Mouse (Mus musculus): ENCODE data around the gene Gfod1. TPM values are rescaled to one million over a fixed set of nuclear protein-coding genes. Genes with fewer than 3 reads are reported as not detected.

The Gfod1 gene
- total RNA-seq (2021): 10 to 100 TPM; 86.7 to 93.1 TPM

- peak; percentile 84 to 93 for DNase-seq (ENCODE audit: extremely low spot score in 1 of 2, low spot score in 1 of 2)
Observed at GRCm38 (mm10) chr13:43304018-43304431, at the start of gene Gfod1. Gfod1 (minus strand) TSS chr13:43304172.

DNA sequence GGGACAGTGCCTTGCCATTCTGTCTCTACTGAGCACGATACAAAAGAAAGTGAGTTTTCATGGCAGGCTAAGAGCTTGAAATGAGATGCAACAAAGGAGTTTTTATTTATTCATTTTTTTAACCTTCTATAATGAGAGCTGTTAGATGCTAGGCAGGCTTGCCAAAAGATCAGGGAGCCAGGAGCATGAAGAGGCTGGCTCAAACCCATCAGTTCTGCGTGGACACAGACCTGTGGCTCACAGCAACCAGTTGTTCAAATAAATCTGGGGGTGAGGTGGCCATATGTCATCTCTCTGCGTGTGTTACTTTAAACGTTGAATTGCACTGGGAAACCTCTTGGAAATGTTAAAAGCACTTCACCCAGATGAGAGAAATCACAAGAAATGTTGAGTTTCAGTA, 49.4 kb upstream of the Gfod1 start:
- no peak for DNase-seq (ENCODE audit: extremely low spot score in 1 of 2, low spot score in 1 of 2)

DNA sequence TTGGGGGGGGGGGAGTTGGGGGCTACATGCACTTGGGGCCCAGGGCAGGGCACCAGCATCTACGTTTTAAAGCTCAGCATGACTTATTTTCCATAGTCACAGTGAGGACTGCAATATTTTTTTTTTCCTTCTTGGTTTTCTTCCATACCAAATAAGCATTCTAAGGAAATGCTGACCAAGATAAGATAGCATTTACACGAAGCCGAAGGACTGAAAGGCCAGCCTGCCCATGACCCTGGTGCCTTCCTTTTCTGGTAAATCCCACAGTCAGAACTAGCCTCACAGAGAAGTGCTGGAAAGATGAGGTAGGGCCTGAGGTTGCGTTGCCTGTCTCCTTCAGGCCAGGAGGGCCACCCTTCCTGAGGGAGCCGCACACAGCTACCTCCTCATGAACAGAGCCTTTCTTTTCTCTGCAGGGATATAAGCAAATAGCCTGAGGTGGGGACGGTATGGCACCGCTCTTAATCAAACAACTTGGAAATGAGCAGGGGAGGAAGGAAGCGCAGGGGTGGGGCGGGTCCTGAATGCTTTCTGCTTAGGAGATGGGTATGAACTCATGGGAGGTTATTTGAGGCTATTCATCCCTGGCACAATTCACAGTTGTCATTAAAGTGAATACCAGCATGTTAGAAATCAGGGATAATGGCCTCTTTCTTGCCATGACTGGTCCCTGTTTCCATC, 46.7 kb upstream of the Gfod1 start:
- DNase-seq (ENCODE audit: extremely low spot score in 1 of 2, low spot score in 1 of 2): no peak

DNA sequence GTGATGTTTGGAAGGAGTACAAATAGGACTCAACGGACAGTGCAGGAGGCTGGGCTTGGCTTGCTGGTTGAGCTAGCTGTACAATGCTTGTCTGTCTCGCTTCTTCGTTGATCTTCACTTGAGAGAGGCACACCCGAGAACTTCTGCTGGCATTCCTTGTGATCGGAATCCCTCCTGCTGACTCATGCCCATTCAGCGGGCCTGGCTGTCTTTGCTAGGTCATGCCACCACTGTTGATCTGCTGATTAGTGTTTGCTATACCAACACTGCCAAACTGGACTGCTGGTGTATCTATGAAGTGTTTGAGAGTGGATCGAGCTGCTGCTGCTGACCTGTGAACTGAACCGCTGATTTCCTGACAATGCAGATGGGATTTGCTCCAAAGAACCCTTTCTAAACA, 45.4 kb upstream of the Gfod1 start:
- DNase-seq (ENCODE audit: extremely low spot score in 1 of 2, low spot score in 1 of 2): no peak

- no peak for DNase-seq (ENCODE audit: extremely low spot score in 1 of 2, low spot score in 1 of 2)
Observed at GRCm38 (mm10) chr13:43346825-43347224, 42.9 kb upstream of the Gfod1 start.

DNA sequence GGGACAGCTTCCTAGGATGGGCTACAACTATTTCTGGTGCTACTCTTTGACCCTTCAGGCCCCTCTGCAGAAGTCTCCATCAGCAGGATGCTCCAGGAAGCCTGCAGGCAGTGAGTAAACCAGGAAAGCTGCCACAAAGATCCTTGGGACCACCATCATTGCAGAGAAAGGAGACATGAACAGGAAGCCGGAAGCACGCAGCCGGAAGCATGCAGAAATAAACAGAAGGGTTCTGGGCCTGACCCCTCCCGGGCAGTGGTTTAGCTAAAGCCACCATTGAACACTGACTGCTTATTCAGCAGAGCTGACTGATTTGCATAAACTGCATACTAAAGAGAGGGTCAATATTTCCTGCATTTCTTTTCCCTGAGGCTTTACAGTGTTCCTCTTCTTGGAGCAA, 34.7 kb upstream of the Gfod1 start:
- no peak for DNase-seq (ENCODE audit: extremely low spot score in 1 of 2, low spot score in 1 of 2)

DNA sequence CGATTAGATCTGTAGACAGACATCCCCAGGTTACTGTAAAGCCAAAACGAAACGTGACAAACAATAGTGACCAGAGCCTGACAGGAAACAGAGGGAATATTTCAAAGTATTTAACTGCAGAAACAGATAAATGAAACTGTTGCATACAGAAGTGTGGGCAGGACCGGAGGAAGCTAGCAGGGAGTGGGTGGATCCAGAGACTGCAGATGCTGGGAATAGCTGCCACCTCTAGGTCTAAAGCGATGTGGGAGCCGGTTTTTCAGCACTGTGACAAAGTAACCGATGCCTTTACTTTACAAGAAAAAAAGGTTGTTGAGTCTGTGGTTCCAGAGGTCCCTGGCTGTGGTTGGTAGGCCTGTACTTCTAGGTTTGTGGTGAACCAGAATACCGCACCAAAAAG, 34.0 kb upstream of the Gfod1 start:
- no peak for DNase-seq (ENCODE audit: extremely low spot score in 1 of 2, low spot score in 1 of 2)

GRCm38 (mm10) chr13:43336425-43337221, 32.7 kb upstream of the Gfod1 start:
- DNase-seq (ENCODE audit: extremely low spot score in 1 of 2, low spot score in 1 of 2): no peak

GRCm38 (mm10) chr13:43332591-43332990, 28.6 kb upstream of the Gfod1 start:
- DNase-seq (ENCODE audit: extremely low spot score in 1 of 2, low spot score in 1 of 2): peak in 1 of 2 experiments; percentile 13

DNA sequence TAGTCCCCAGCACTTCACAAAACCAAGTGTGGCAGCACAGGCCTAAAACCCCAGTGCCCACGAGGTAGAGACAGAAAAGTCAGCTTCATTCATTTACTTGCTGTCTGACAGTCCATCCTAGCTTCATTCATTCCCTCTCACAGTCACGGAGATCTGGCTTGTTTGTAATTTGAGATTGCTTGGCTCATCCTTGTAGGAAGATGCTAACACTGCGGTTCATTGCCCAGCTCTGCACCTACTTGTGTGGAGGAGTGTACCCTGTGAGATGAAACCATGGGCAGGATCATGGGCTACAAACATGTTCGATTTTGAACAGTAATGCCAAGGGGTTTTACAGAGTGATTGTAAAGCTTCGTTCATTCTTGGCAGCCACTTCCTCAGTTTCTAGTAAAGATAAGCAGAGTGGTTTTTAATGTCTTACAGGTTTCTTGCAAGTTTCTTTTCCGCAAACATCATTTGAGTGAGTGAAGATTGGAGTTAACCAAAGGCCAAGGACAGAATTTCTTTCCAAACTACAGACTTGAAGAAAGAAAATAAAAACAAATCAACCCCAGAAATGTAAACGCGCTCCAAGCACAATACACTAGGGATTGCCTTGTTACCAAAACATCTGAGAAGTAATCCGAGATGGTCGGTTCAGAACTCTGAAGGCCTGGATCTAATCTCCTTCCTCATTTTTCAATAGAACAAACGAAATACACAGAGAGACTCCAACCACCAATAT, 27.9 kb upstream of the Gfod1 start:
- DNase-seq (ENCODE audit: extremely low spot score in 1 of 2, low spot score in 1 of 2): no peak

GRCm38 (mm10) chr13:43325427-43325826, 21.5 kb upstream of the Gfod1 start:
- DNase-seq (ENCODE audit: extremely low spot score in 1 of 2, low spot score in 1 of 2): no peak

GRCm38 (mm10) chr13:43321492-43321891, 17.5 kb upstream of the Gfod1 start:
- no peak for DNase-seq (ENCODE audit: extremely low spot score in 1 of 2, low spot score in 1 of 2)

- no peak for DNase-seq (ENCODE audit: extremely low spot score in 1 of 2, low spot score in 1 of 2)
Observed at GRCm38 (mm10) chr13:43319396-43319795, 15.4 kb upstream of the Gfod1 start.

- no peak for DNase-seq (ENCODE audit: extremely low spot score in 1 of 2, low spot score in 1 of 2)
Observed at GRCm38 (mm10) chr13:43317411-43317810, 13.4 kb upstream of the Gfod1 start.

GRCm38 (mm10) chr13:43305181-43305924, 1.4 kb upstream of the Gfod1 start:
- no peak for DNase-seq (ENCODE audit: extremely low spot score in 1 of 2, low spot score in 1 of 2)

- DNase-seq (ENCODE audit: extremely low spot score in 1 of 2, low spot score in 1 of 2): no peak
Observed at GRCm38 (mm10) chr13:43304700-43305099, 728 bp upstream of the Gfod1 start.

DNA sequence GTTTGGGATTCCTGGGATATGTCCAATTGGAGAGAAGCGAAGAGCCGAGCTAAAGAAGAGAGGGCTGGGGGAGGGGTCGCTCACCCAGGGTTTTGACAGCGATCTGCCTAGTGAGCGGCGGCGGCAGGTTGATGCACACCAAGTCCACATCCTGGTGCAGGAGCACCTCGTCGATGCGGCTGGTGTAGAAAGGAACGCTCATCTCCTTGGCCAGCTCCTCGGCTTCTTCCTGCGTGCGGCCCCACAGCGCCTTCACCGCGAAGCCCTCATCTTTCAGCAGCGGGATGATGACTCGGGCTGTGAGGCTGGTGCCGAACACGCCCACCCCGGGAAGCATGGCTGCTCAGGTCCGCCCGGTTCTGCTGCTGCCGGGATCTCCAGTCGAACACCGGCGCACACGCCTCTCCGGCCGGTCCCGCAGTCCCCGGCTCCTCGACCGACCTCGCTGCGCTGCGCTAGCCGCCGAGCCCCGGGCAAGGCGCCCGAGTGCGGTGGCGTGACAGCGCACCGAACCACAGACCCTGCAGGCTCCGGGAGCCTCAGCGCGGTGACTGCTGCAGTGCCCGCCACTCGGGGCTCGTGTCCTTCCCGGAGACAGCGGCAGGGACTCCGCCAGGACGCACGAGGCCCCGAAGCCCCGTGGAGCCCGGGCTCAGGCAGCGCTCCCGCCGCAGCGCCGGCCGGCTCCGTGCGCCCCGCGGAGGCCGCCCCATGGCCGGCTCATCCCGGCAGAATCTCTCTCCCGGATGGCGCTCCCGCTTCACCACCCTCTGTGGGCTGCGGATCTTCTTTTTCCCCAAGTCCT, 609 bp downstream of the Gfod1 start:
- no peak for DNase-seq (ENCODE audit: extremely low spot score in 1 of 2, low spot score in 1 of 2)

GRCm38 (mm10) chr13:43302651-43303160, 1.3 kb downstream of the Gfod1 start:
- DNase-seq (ENCODE audit: extremely low spot score in 1 of 2, low spot score in 1 of 2): no peak

- no peak for DNase-seq (ENCODE audit: extremely low spot score in 1 of 2, low spot score in 1 of 2)
Observed at GRCm38 (mm10) chr13:43302239-43302638, 1.7 kb downstream of the Gfod1 start.

GRCm38 (mm10) chr13:43300906-43301305, 3.1 kb downstream of the Gfod1 start:
- DNase-seq (ENCODE audit: extremely low spot score in 1 of 2, low spot score in 1 of 2): no peak

Measured in layer of hippocampus, postnatal 25 days (tissue).